Mouse (Mus musculus) heart, postnatal 10 days (tissue): ENCODE measurements at regions not wholly inside any gene's neighbourhood (a gene's known extent, or its start where the extent isn't known, plus 50 kb on each side); places are given as distances from the start of the nearest gene placed in this dataset.

Source experiments
- DNase-seq, 2 experiments: peaks; one replicate each; pipeline ENCODE4 v3.0.0; 2021
- intact Hi-C: fragments of 180-260 bp; cut with DNase I; formaldehyde crosslinking; loops from one replicate; pipeline ENCODE4 v1.15.1; 2025

- DNase-seq = no peak
- intact Hi-C loops = no loop called here
Measured at GRCm38 (mm10) chr13:31326269-31326851, 229.6 kb upstream of the Foxq1 start.

GRCm38 (mm10) chr13:31327511-31327951, 228.4 kb upstream of the Foxq1 start:
- intact Hi-C loops = no loop called here

GRCm38 (mm10) chr13:31328756-31329155, 227.2 kb upstream of the Foxq1 start:
- DNase-seq = no peak
- intact Hi-C loops = no loop called here

More at GRCm38 (mm10) chr13:31327511-31327951, 228.4 kb upstream of the Foxq1 start:
- no peak for DNase-seq

- intact Hi-C loops = no loop called here
- DNase-seq = no peak
Measured at GRCm38 (mm10) chr13:31330731-31331130, 225.2 kb upstream of the Foxq1 start.

- intact Hi-C loops = no loop called here
- DNase-seq = no peak
Measured at GRCm38 (mm10) chr13:31334981-31335380, 221.0 kb upstream of the Foxq1 start.

- intact Hi-C loops = no loop called here
- no peak for DNase-seq
Measured at GRCm38 (mm10) chr13:31337631-31338030, 218.3 kb upstream of the Foxq1 start.

GRCm38 (mm10) chr13:31339386-31339785, 216.5 kb upstream of the Foxq1 start:
- intact Hi-C loops = no loop called here
- no peak for DNase-seq

- DNase-seq = no peak
- intact Hi-C loops = no loop called here
Measured at GRCm38 (mm10) chr13:31339901-31340300, 216.0 kb upstream of the Foxq1 start.

GRCm38 (mm10) chr13:31340363-31340948, 215.5 kb upstream of the Foxq1 start:
- intact Hi-C loops = no loop called here

GRCm38 (mm10) chr13:31341282-31342100, 214.4 kb upstream of the Foxq1 start:
- intact Hi-C loops = no loop called here
- DNase-seq = no peak

More at GRCm38 (mm10) chr13:31340363-31340948, 215.5 kb upstream of the Foxq1 start:
- DNase-seq = no peak

GRCm38 (mm10) chr13:31346205-31346604, 209.7 kb upstream of the Foxq1 start:
- intact Hi-C loops = no loop called here
- DNase-seq = no peak

- no peak for DNase-seq
Measured at GRCm38 (mm10) chr13:31347000-31347399, 208.9 kb upstream of the Foxq1 start.

GRCm38 (mm10) chr13:31349671-31350070, 206.3 kb upstream of the Foxq1 start:
- intact Hi-C loops = no loop called here
- no peak for DNase-seq

More at GRCm38 (mm10) chr13:31347000-31347399, 208.9 kb upstream of the Foxq1 start:
- intact Hi-C loops = no loop called here

- intact Hi-C loops = no loop called here
- DNase-seq = peak; percentile 3
Measured at GRCm38 (mm10) chr13:31351481-31351880, 204.5 kb upstream of the Foxq1 start.

- intact Hi-C loops = no loop called here
Measured at GRCm38 (mm10) chr13:31352825-31353224, 203.1 kb upstream of the Foxq1 start.

GRCm38 (mm10) chr13:31359353-31359752, 196.6 kb upstream of the Foxq1 start:
- intact Hi-C loops = no loop called here
- no peak for DNase-seq

More at GRCm38 (mm10) chr13:31352825-31353224, 203.1 kb upstream of the Foxq1 start:
- no peak for DNase-seq

- intact Hi-C loops = no loop called here
- DNase-seq = no peak
Measured at GRCm38 (mm10) chr13:31362386-31362785, 193.5 kb upstream of the Foxq1 start.

GRCm38 (mm10) chr13:31364369-31364768, 191.6 kb upstream of the Foxq1 start:
- intact Hi-C loops = no loop called here
- DNase-seq = no peak

- intact Hi-C loops = no loop called here
- DNase-seq = no peak
Measured at GRCm38 (mm10) chr13:31367226-31367625, 188.7 kb upstream of the Foxq1 start.

- DNase-seq = no peak
- intact Hi-C loops = no loop called here
Measured at GRCm38 (mm10) chr13:31369182-31369581, 186.8 kb upstream of the Foxq1 start.

- DNase-seq = no peak
- intact Hi-C loops = no loop called here
Measured at GRCm38 (mm10) chr13:31370873-31371272, 185.1 kb upstream of the Foxq1 start.

- intact Hi-C loops = no loop called here
- DNase-seq = no peak
Measured at GRCm38 (mm10) chr13:31374006-31374405, 181.9 kb upstream of the Foxq1 start.
